Mouse (Mus musculus): ENCODE measurements around the gene Ccdc87. TPM values are rescaled to one million over a fixed set of nuclear protein-coding genes. Genes with fewer than 3 reads are reported as not detected.

The Ccdc87 gene
- polyA plus RNA-seq (2012; fragmentation: generic; extraction: Trizol), result under 1 TPM; 0.02 to 0.20 TPM

GRCm38 (mm10) chr19:4839149-4839548 is at the start of gene Ccdc87, which contains the start of gene Ccs:
Gene Ccdc87 (plus strand): TSS chr19:4839366.
Gene Ccs (minus strand): TSS chr19:4839332.

GRCm38 (mm10) chr19:4793831-4794422 is 45.2 kb upstream of the Ccdc87 start, which contains the start of gene Rbm4:
Gene Rbm4 (minus strand): TSS chr19:4793901.

GRCm38 (mm10) chr19:4811063-4811908 is 27.9 kb upstream of the Ccdc87 start, which contains the start of the genes Gm21992 and Rbm14:
Gene Gm21992 (minus strand): TSS chr19:4811612.
Gene Rbm14 (minus strand): TSS chr19:4811634.

GRCm38 (mm10) chr19:4854552-4855469 is 15.6 kb downstream of the Ccdc87 start, which contains the start of gene Ctsf:
Gene Ctsf (plus strand): TSS chr19:4855130.

GRCm38 (mm10) chr19:4877785-4878184 is 38.6 kb downstream of the Ccdc87 start, which contains the start of gene Actn3:
Gene Actn3 (minus strand): TSS chr19:4877909.

DNA sequence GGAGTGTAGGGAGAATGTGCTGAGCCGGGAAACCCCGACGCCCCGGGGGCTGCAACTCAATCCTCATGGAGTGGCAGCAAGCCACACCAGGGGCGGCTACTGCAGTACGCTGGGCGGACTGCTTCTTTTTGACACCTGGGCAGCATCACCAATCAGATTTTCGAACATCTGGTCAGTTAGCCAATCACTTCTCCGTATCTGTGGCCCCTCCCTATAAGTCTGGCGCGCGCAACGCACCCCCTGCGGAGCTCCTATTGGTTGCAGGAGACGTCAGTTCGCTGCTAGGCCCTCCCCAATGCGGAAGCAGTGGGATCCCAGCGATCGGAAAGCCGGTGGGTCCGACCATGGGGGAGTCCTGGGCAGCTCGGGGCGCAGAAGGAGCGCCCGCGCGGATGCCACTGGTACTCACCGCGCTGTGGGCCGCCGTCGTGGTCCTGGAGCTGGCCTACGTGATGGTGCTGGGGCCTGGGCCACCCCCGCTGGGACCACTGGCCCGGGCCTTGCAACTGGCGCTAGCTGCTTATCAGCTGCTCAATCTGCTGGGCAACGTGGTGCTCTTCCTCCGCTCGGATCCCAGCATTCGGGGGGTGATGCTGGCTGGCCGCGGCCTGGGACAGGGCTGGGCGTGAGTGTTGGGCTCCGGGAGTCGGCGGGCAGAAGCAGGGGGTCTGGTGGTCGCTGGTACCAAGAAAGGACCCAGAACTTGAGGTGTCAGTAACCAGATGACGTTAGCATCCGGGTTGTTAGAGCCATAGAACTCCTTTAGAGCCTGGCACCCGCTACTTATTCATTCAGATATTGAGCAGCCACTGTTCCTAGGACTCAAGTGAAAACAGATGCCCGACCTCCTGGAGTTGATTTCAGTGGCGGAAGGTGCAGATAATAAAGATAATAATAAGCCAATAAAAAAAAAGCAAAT is 39.5 kb downstream of the Ccdc87 start, which contains the start of gene Zdhhc24:
Zdhhc24 (plus strand) TSS at position 264 of the 919 bp plus-strand sequence.

Other genes with a start within 250 kb of the Ccdc87 start
- gene Lrfn4, start 223.7 kb upstream of the Ccdc87 start, polyA plus RNA-seq (2012; fragmentation: generic; extraction: Trizol), result 10 to 100 TPM; 35.2 to 47.0 TPM
- 10 to 100 TPM; 48.3 to 55.2 TPM for gene Rce1, start 213.7 kb upstream of the Ccdc87 start, polyA plus RNA-seq (2012; fragmentation: generic; extraction: Trizol)
- gene Gm960, start 140.7 kb upstream of the Ccdc87 start, polyA plus RNA-seq (2012; fragmentation: generic; extraction: Trizol), result 1 to 10 TPM in 1 of 2 experiments, under 1 TPM in 1; 0.51 to 2.9 TPM
- gene Sptbn2, start 128.2 kb upstream of the Ccdc87 start, polyA plus RNA-seq (2012; fragmentation: generic; extraction: Trizol), result under 1 TPM; 0.05 to 0.13 TPM
- 10 to 100 TPM in 1 of 2 experiments, 1 to 10 TPM in 1; 3.3 to 22.9 TPM for gene Rbm4b, start 82.9 kb upstream of the Ccdc87 start, polyA plus RNA-seq (2012; fragmentation: generic; extraction: Trizol)
- 10 to 100 TPM; 17.8 to 38.0 TPM for gene Rbm4, start 45.5 kb upstream of the Ccdc87 start, polyA plus RNA-seq (2012; fragmentation: generic; extraction: Trizol)
- gene Gm21992, start 27.8 kb upstream of the Ccdc87 start, polyA plus RNA-seq (2012; fragmentation: generic; extraction: Trizol), result 10 to 100 TPM; 23.3 to 28.1 TPM
- 10 to 100 TPM; 48.9 to 59.1 TPM for gene Rbm14, start 27.7 kb upstream of the Ccdc87 start, polyA plus RNA-seq (2012; fragmentation: generic; extraction: Trizol)
- 100 to 1,000 TPM in 1 of 2 experiments, 10 to 100 TPM in 1; 60.9 to 102 TPM for gene Ccs, start within 50 bp of the Ccdc87 start, polyA plus RNA-seq (2012; fragmentation: generic; extraction: Trizol)
- 1 to 10 TPM in 1 of 2 experiments, under 1 TPM in 1; 0.18 to 2.1 TPM for gene Ctsf, start 15.8 kb downstream of the Ccdc87 start, polyA plus RNA-seq (2012; fragmentation: generic; extraction: Trizol)
- gene Actn3, start 38.5 kb downstream of the Ccdc87 start, polyA plus RNA-seq (2012; fragmentation: generic; extraction: Trizol), result 1 to 10 TPM; 2.6 to 6.1 TPM
- 10 to 100 TPM in 1 of 2 experiments, 1 to 10 TPM in 1; 2.9 to 13.9 TPM for gene Zdhhc24, start 39.3 kb downstream of the Ccdc87 start, polyA plus RNA-seq (2012; fragmentation: generic; extraction: Trizol)
- gene Bbs1, start 67.3 kb downstream of the Ccdc87 start, polyA plus RNA-seq (2012; fragmentation: generic; extraction: Trizol), result 1 to 10 TPM; 1.3 to 5.5 TPM
- 10 to 100 TPM; 78.5 to 79.8 TPM for gene Dpp3, start 88.9 kb downstream of the Ccdc87 start, polyA plus RNA-seq (2012; fragmentation: generic; extraction: Trizol)
- 1 to 10 TPM; 3.2 to 4.7 TPM for gene Peli3, start 103.8 kb downstream of the Ccdc87 start, polyA plus RNA-seq (2012; fragmentation: generic; extraction: Trizol)
- 100 to 1,000 TPM in 1 of 2 experiments, 10 to 100 TPM in 1; 75.2 to 151 TPM for gene Mrpl11, start 122.8 kb downstream of the Ccdc87 start, polyA plus RNA-seq (2012; fragmentation: generic; extraction: Trizol)
- under 1 TPM; 0.01 to 0.11 TPM for gene Npas4, start 150.9 kb downstream of the Ccdc87 start, polyA plus RNA-seq (2012; fragmentation: generic; extraction: Trizol)
- gene Slc29a2, start 184.5 kb downstream of the Ccdc87 start, polyA plus RNA-seq (2012; fragmentation: generic; extraction: Trizol), result 1 to 10 TPM; 1.3 to 1.5 TPM
- gene B4gat1, start 199.5 kb downstream of the Ccdc87 start, polyA plus RNA-seq (2012; fragmentation: generic; extraction: Trizol), result 10 to 100 TPM; 18.7 to 79.2 TPM
- gene AC124502.3, start 199.5 kb downstream of the Ccdc87 start, polyA plus RNA-seq (2012; fragmentation: generic; extraction: Trizol), result 1 to 10 TPM in 1 of 2 experiments, under 1 TPM in 1; 0.95 to 3.4 TPM
- gene Brms1, start 202.0 kb downstream of the Ccdc87 start, polyA plus RNA-seq (2012; fragmentation: generic; extraction: Trizol), result 10 to 100 TPM; 43.2 to 81.1 TPM
- gene Rin1, start 211.1 kb downstream of the Ccdc87 start, polyA plus RNA-seq (2012; fragmentation: generic; extraction: Trizol), result 10 to 100 TPM; 14.9 to 21.8 TPM
- gene Cd248, start 228.7 kb downstream of the Ccdc87 start, polyA plus RNA-seq (2012; fragmentation: generic; extraction: Trizol), result 100 to 1,000 TPM; 106 to 492 TPM
- 1 to 10 TPM; 3.1 to 4.6 TPM for gene Tmem151a, start 246.2 kb downstream of the Ccdc87 start, polyA plus RNA-seq (2012; fragmentation: generic; extraction: Trizol)
- 100 to 1,000 TPM; 137 to 166 TPM for gene Yif1a, start 249.2 kb downstream of the Ccdc87 start, polyA plus RNA-seq (2012; fragmentation: generic; extraction: Trizol)

Measured in C3H10T1/2 (cell line).